Mouse (Mus musculus) limb, embryonic 10.5 days (tissue): ENCODE measurements around the gene Siah2. TPM values are rescaled to one million over a fixed set of nuclear protein-coding genes. Genes with fewer than 3 reads are reported as not detected.
A peak's percentile ranks its signal among the peaks of the same experiment; 100 is the strongest.

ENCODE experiments used
- DNase-seq: peaks from one replicate; pipeline ENCODE4 v3.0.0-alpha.2; 2017; ENCODE audit warnings: low spot score
- H3K27ac ChIP-seq: fragments of 300-500 bp; sonication (generic); 2 replicates; pipeline ENCODE4 v1.5.1; 2016; ENCODE audit warnings: mild to moderate bottlenecking
- H3K27me3 ChIP-seq: fragments of 300-500 bp; sonication (generic); 2 replicates; pipeline ENCODE4 v1.6.1; 2016; ENCODE audit warnings: low read depth, mild to moderate bottlenecking; ENCODE audit not compliant: poor library complexity, severe bottlenecking
- H3K36me3 ChIP-seq: fragments of 300-500 bp; sonication (generic); 2 replicates; pipeline ENCODE4 v1.6.1; 2016; ENCODE audit warnings: mild to moderate bottlenecking, moderate library complexity
- H3K4me1 ChIP-seq: fragments of 300-500 bp; sonication (generic); 2 replicates; pipeline ENCODE4 v1.6.1; 2016
- H3K4me3 ChIP-seq: fragments of 300-500 bp; sonication (generic); 2 replicates; pipeline ENCODE4 v1.5.1; 2016; ENCODE audit warnings: mild to moderate bottlenecking, moderate library complexity
- H3K9me3 ChIP-seq: fragments of 300-500 bp; sonication (generic); replicated peaks from 2 replicates; pipeline ENCODE4 v1.6.1; 2016; ENCODE audit warnings: mild to moderate bottlenecking
- WGBS: fragments of 180-500 bp; shearing (Covaris S2); methylation state at CpG from one replicate; pipeline ENCODE4 v1.1.7; 2016; 5-methylcytosine and 5-hydroxymethylcytosine counted together
- polyA plus RNA-seq: library from polyadenylated mRNA; unstranded; fragments of >200 nt; fragmentation: Nextera tagmentation; extraction: Ambion mirVana; gene quantifications from 2 replicates; pipeline ENCODE4 v1.2.1, GENCODE M21; 2016

Siah2 gene
- polyA plus RNA-seq, 1 experiment from 2014 or later = 2.2 TPM

GRCm38 (mm10) chr3:58690619-58691373, 1.4 kb downstream of the Siah2 start:
- under 1% methylated on average over 24 of the region's 24 CpGs for WGBS
- Histone ChIP-seq H3K4me1 (peaks cover 31% of the 10 kb centered on the region), H3K9me3 (no peaks in the 10 kb centered on the region), H3K27me3 (peaks cover 13% of the 10 kb centered on the region), H3K36me3 (no peaks in the 10 kb centered on the region), H3K4me3 (peak overlapping the region; percentile 79), H3K27ac (peak overlapping the region; percentile 81)
- peak; percentile 72 for DNase-seq

- Histone ChIP-seq H3K27ac (no peak overlapping the region), H3K36me3 (no peaks in the 10 kb centered on the region), H3K9me3 (no peaks in the 10 kb centered on the region), H3K4me3 (no peak overlapping the region), H3K4me1 (peaks cover 31% of the 10 kb centered on the region), H3K27me3 (peaks cover 13% of the 10 kb centered on the region)
- DNase-seq = no peak
- WGBS = 45% methylated on average over 3 of the region's 3 CpGs
Measured at GRCm38 (mm10) chr3:58689721-58690120, 2.5 kb downstream of the Siah2 start.

- WGBS = 77% methylated on average over 7 of the region's 7 CpGs
- H3K9me3 ChIP-seq = no peaks in the 10 kb centered on the region
- no peaks in the 10 kb centered on the region for H3K36me3 ChIP-seq
- H3K27ac ChIP-seq = no peak overlapping the region
- peaks cover 13% of the 10 kb centered on the region for H3K27me3 ChIP-seq
- no peak overlapping the region for H3K4me3 ChIP-seq
- H3K4me1 ChIP-seq = peaks cover 31% of the 10 kb centered on the region
- DNase-seq = no peak
Measured at GRCm38 (mm10) chr3:58689105-58689504, 3.1 kb downstream of the Siah2 start.

GRCm38 (mm10) chr3:58688551-58688950, 3.6 kb downstream of the Siah2 start:
- 97% methylated on average over 4 of the region's 4 CpGs for WGBS
- H3K27me3 ChIP-seq = peaks cover 9% of the 10 kb centered on the region

GRCm38 (mm10) chr3:58686922-58687284, 5.3 kb downstream of the Siah2 start:
- Histone ChIP-seq H3K4me3 (no peak overlapping the region), H3K4me1 (peaks cover 29% of the 10 kb centered on the region), H3K27me3 (no peaks in the 10 kb centered on the region; the same call in 1 of the 2 replicates), H3K36me3 (no peaks in the 10 kb centered on the region), H3K9me3 (no peaks in the 10 kb centered on the region), H3K27ac (no peak overlapping the region)
- DNase-seq = no peak
- 71% methylated on average over 2 of the region's 2 CpGs for WGBS

More at GRCm38 (mm10) chr3:58688551-58688950, 3.6 kb downstream of the Siah2 start:
- peaks cover 31% of the 10 kb centered on the region for H3K4me1 ChIP-seq
- H3K9me3 ChIP-seq = no peaks in the 10 kb centered on the region
- DNase-seq = no peak
- H3K27ac ChIP-seq = no peak overlapping the region
- H3K4me3 ChIP-seq = no peak overlapping the region
- H3K36me3 ChIP-seq = no peaks in the 10 kb centered on the region

- Histone ChIP-seq H3K27me3 (no peaks in the 10 kb centered on the region; the same call in 1 of the 2 replicates), H3K36me3 (no peaks in the 10 kb centered on the region), H3K9me3 (no peaks in the 10 kb centered on the region), H3K4me3 (no peak overlapping the region), H3K27ac (no peak overlapping the region), H3K4me1 (peaks cover 28% of the 10 kb centered on the region)
- 90% methylated on average over 7 of the region's 7 CpGs for WGBS
- DNase-seq = no peak
Measured at GRCm38 (mm10) chr3:58686206-58686921, 5.8 kb downstream of the Siah2 start.

- Histone ChIP-seq H3K27ac (no peak overlapping the region), H3K4me1 (peaks cover 21% of the 10 kb centered on the region; the same call in 1 of the 2 replicates), H3K4me3 (no peak overlapping the region), H3K9me3 (no peaks in the 10 kb centered on the region), H3K27me3 (no peaks in the 10 kb centered on the region; the same call in 1 of the 2 replicates), H3K36me3 (no peaks in the 10 kb centered on the region)
- DNase-seq = no peak
- 86% methylated on average over 3 of the region's 3 CpGs for WGBS
Measured at GRCm38 (mm10) chr3:58685396-58685795, 6.8 kb downstream of the Siah2 start.

GRCm38 (mm10) chr3:58683346-58683745, 8.9 kb downstream of the Siah2 start:
- no peak overlapping the region for H3K4me3 ChIP-seq
- no peak for DNase-seq
- no peaks in the 10 kb centered on the region for H3K36me3 ChIP-seq
- WGBS = 89% methylated on average over 7 of the region's 7 CpGs
- peaks cover 20% of the 10 kb centered on the region; the same call in 1 of the 2 replicates for H3K4me1 ChIP-seq
- no peaks in the 10 kb centered on the region for H3K27me3 ChIP-seq
- H3K9me3 ChIP-seq = no peaks in the 10 kb centered on the region
- no peak overlapping the region for H3K27ac ChIP-seq

GRCm38 (mm10) chr3:58682336-58682735, 9.9 kb downstream of the Siah2 start:
- Histone ChIP-seq H3K27me3 (no peaks in the 10 kb centered on the region), H3K9me3 (no peaks in the 10 kb centered on the region), H3K36me3 (no peaks in the 10 kb centered on the region), H3K4me3 (no peak overlapping the region), H3K4me1 (peaks cover 28% of the 10 kb centered on the region), H3K27ac (no peak overlapping the region)
- no peak for DNase-seq
- 71% methylated on average over 4 of the region's 4 CpGs for WGBS

- no peaks in the 10 kb centered on the region for H3K36me3 ChIP-seq
- H3K4me1 ChIP-seq = peaks cover 33% of the 10 kb centered on the region
- no peak overlapping the region for H3K27ac ChIP-seq
- H3K4me3 ChIP-seq = no peak overlapping the region
- DNase-seq = no peak
- WGBS = 7% methylated on average over 2 of the region's 2 CpGs
- H3K9me3 ChIP-seq = no peaks in the 10 kb centered on the region
- no peaks in the 10 kb centered on the region for H3K27me3 ChIP-seq
Measured at GRCm38 (mm10) chr3:58681831-58682230, 10.4 kb downstream of the Siah2 start.

- Histone ChIP-seq H3K9me3 (no peaks in the 10 kb centered on the region), H3K36me3 (peaks cover 1% of the 10 kb centered on the region; the same call in 1 of the 2 replicates), H3K4me1 (peaks cover 33% of the 10 kb centered on the region), H3K27ac (no peak overlapping the region), H3K27me3 (no peaks in the 10 kb centered on the region), H3K4me3 (no peak overlapping the region)
- DNase-seq = no peak
- WGBS = 81% methylated on average over 7 of the region's 7 CpGs
Measured at GRCm38 (mm10) chr3:58680943-58681637, 11.1 kb downstream of the Siah2 start.

- no peak overlapping the region for H3K27ac ChIP-seq
- no peak overlapping the region for H3K4me3 ChIP-seq
- 34% methylated on average over 4 of the region's 4 CpGs for WGBS
- H3K27me3 ChIP-seq = no peaks in the 10 kb centered on the region
- peaks cover 33% of the 10 kb centered on the region for H3K4me1 ChIP-seq
- H3K36me3 ChIP-seq = peaks cover 3% of the 10 kb centered on the region; the same call in 1 of the 2 replicates
- no peaks in the 10 kb centered on the region for H3K9me3 ChIP-seq
- no peak for DNase-seq
Measured at GRCm38 (mm10) chr3:58679996-58680395, 12.2 kb downstream of the Siah2 start.

GRCm38 (mm10) chr3:58678905-58679304, 13.3 kb downstream of the Siah2 start:
- no peaks in the 10 kb centered on the region for H3K27me3 ChIP-seq
- DNase-seq = no peak
- no peak overlapping the region for H3K27ac ChIP-seq
- 54% methylated on average over 2 of the region's 2 CpGs for WGBS
- H3K4me3 ChIP-seq = no peak overlapping the region
- H3K4me1 ChIP-seq = peaks cover 33% of the 10 kb centered on the region
- no peaks in the 10 kb centered on the region for H3K9me3 ChIP-seq
- H3K36me3 ChIP-seq = peaks cover 3% of the 10 kb centered on the region; the same call in 1 of the 2 replicates
